ENCODE assay signal across 9 mouse cellular contexts in genomic region chr9:78005481-78005880, GRCm38 (mm10). TPM values are rescaled to one million over a fixed set of nuclear protein-coding genes. Genes with fewer than 3 reads are reported as not detected.
A peak's percentile ranks its signal among the peaks of the same experiment; 100 is the strongest.
DNase-seq lines count a peak whose midpoint lies in the region; ATAC-seq and TF ChIP-seq lines count a peak whose summit lies in the region.
"Had no signal": no experiment of that assay in that cellular context is flagged by ENCODE, and none has a peak within 500 bp of the region (broad histone marks: within the 10 kb centered on the region; RNA-seq: fewer than 3 reads in every experiment).

No protein-coding gene starts in this region.

- H3K4me1 ChIP-seq in forebrain, embryonic 14.5 days (ENCODE audit: control insufficient read depth, insufficient read depth, low read length): no peaks in the 10 kb centered on the region
- H3K4me1 ChIP-seq in forebrain, embryonic 16.5 days (replicated peaks; ENCODE audit: control insufficient read depth, insufficient read depth, low read length): no peaks in the 10 kb centered on the region
- H3K4me1 ChIP-seq in liver, postnatal 0 days (ENCODE audit: insufficient read depth): no peaks in the 10 kb centered on the region; the same call in 1 of the 2 replicates
- no peaks in the 10 kb centered on the region for H3K4me1 ChIP-seq in forebrain, embryonic 11.5 days (replicated peaks; ENCODE audit: control insufficient read depth, insufficient read depth, low read length)

- peak; percentile 18 for DNase-seq in forebrain, embryonic 14.5 days (ENCODE audit: low spot score)
- DNase-seq in A20 (ENCODE audit: low read depth, low spot score): peak; percentile 65
- peak; percentile 68 for DNase-seq in liver, postnatal 0 days
- DNase-seq in thymus, postnatal 4 days: peak; percentile 78
- DNase-seq in forebrain, embryonic 11.5 days (ENCODE audit: low spot score): no peak
- no peak for DNase-seq in left cerebral cortex, adult 11 months (ENCODE audit: low spot score)

- ATAC-seq in forebrain, embryonic 14.5 days: no peak
- no peak for ATAC-seq in forebrain, embryonic 16.5 days
- peak; percentile 36 for ATAC-seq in activated CD4-positive, CD25-positive, alpha-beta regulatory T cell, adult 4 months
- ATAC-seq in liver, postnatal 0 days: no peak
- ATAC-seq in forebrain, embryonic 11.5 days (replicated peaks; ENCODE audit: low FRiP score): no peak

- H3K4me2 ChIP-seq in forebrain, embryonic 14.5 days (ENCODE audit: low read length): no peak overlapping the region
- H3K4me2 ChIP-seq in forebrain, embryonic 16.5 days (ENCODE audit: low read length): no peak overlapping the region
- H3K4me2 ChIP-seq in liver, postnatal 0 days (ENCODE audit: low read depth, low read length): no peak overlapping the region
- no peak overlapping the region for H3K4me2 ChIP-seq in forebrain, embryonic 11.5 days (ENCODE audit: low read depth, low read length, severe bottlenecking)

- no peak for TF ChIP-seq EP300 in liver, postnatal 0 days (IDR thresholded peaks at IDR 0.05; ENCODE audit: low read depth)

- H3K27ac ChIP-seq in forebrain, embryonic 14.5 days (ENCODE audit: low read depth, low read length): no peak overlapping the region
- H3K27ac ChIP-seq in forebrain, embryonic 16.5 days (ENCODE audit: low read length): no peak overlapping the region
- no peak overlapping the region for H3K27ac ChIP-seq in liver, postnatal 0 days (ENCODE audit: low read depth)
- no peak overlapping the region for H3K27ac ChIP-seq in forebrain, embryonic 11.5 days (ENCODE audit: low read depth, low read length)

- H3K9ac ChIP-seq in forebrain, embryonic 14.5 days (ENCODE audit: low read length): no peak overlapping the region
- H3K9ac ChIP-seq in forebrain, embryonic 16.5 days (replicated peaks; ENCODE audit: low read depth, low read length): no peak overlapping the region
- no peak overlapping the region for H3K9ac ChIP-seq in liver, postnatal 0 days (replicated peaks)
- H3K9ac ChIP-seq in forebrain, embryonic 11.5 days (ENCODE audit: low read length): no peak overlapping the region

- H3K9me3 ChIP-seq in forebrain, embryonic 14.5 days (replicated peaks; ENCODE audit: control insufficient read depth, low read length): no peaks in the 10 kb centered on the region
- H3K9me3 ChIP-seq in forebrain, embryonic 16.5 days (ENCODE audit: control insufficient read depth, low read length): no peaks in the 10 kb centered on the region
- no peaks in the 10 kb centered on the region for H3K9me3 ChIP-seq in liver, postnatal 0 days (ENCODE audit: low read length)
- no peaks in the 10 kb centered on the region for H3K9me3 ChIP-seq in forebrain, embryonic 11.5 days (ENCODE audit: control insufficient read depth, low read length)

- peak; percentile 78 for TF ChIP-seq CTCF in liver, postnatal 0 days (IDR thresholded peaks at IDR 0.05; ENCODE audit: low read depth)

- H3K36me3 ChIP-seq in forebrain, embryonic 14.5 days (ENCODE audit: control insufficient read depth, insufficient read depth, low read length): no peaks in the 10 kb centered on the region
- no peaks in the 10 kb centered on the region for H3K36me3 ChIP-seq in forebrain, embryonic 16.5 days (ENCODE audit: control insufficient read depth, insufficient read depth)
- H3K36me3 ChIP-seq in liver, postnatal 0 days (replicated peaks; ENCODE audit: insufficient read depth, low read length): no peaks in the 10 kb centered on the region
- H3K36me3 ChIP-seq in forebrain, embryonic 11.5 days (ENCODE audit: control insufficient read depth, insufficient read depth, low read length): no peaks in the 10 kb centered on the region

- H3K27me3 ChIP-seq in forebrain, embryonic 14.5 days (replicated peaks; ENCODE audit: control insufficient read depth, insufficient read depth, low read length): no peaks in the 10 kb centered on the region
- H3K27me3 ChIP-seq in forebrain, embryonic 16.5 days (replicated peaks; ENCODE audit: control insufficient read depth, insufficient read depth, low read length): no peaks in the 10 kb centered on the region
- 0 out of 2 replicates have a peak, but pooled peaks cover 3% of the 10 kb centered on the region for H3K27me3 ChIP-seq in liver, postnatal 0 days (ENCODE audit: insufficient read depth, low read length)
- H3K27me3 ChIP-seq in forebrain, embryonic 11.5 days (ENCODE audit: control insufficient read depth, insufficient read depth, low read length): no peaks in the 10 kb centered on the region

- H3K4me3 ChIP-seq in forebrain, embryonic 14.5 days (ENCODE audit: low read depth, low read length): no peak overlapping the region
- H3K4me3 ChIP-seq in forebrain, embryonic 16.5 days (replicated peaks; ENCODE audit: low read length): no peak overlapping the region
- H3K4me3 ChIP-seq in liver, postnatal 0 days (ENCODE audit: low read depth, low read length): no peak overlapping the region
- H3K4me3 ChIP-seq in forebrain, embryonic 11.5 days (ENCODE audit: low read depth, low read length): no peak overlapping the region

- WGBS in forebrain, embryonic 14.5 days: 62% methylated on average over 3 of the region's 3 CpGs
- 58% methylated on average over 3 of the region's 3 CpGs for WGBS in forebrain, embryonic 16.5 days
- WGBS in liver, postnatal 0 days (ENCODE audit: insufficient replicate concordance): 39% methylated on average over 3 of the region's 3 CpGs
- WGBS in forebrain, embryonic 11.5 days: 57% methylated on average over 3 of the region's 3 CpGs

RNA-seq across cellular contexts. Expression of gene Gcm1, which starts 46.2 kb away (rescaled TPM):
- not detected in 2 replicates for polyA plus RNA-seq in forebrain, embryonic 14.5 days (2014; fragmentation: Nextera tagmentation; extraction: Ambion mirVana)
- not detected in 2 replicates for polyA plus RNA-seq in forebrain, embryonic 16.5 days (2015; fragmentation: Nextera tagmentation; extraction: Ambion mirVana)
- polyA plus RNA-seq in activated CD4-positive, CD25-positive, alpha-beta regulatory T cell, adult 4 months (2017; shearing (Covaris generic)): under 1 TPM in 1 of 2 experiments, not detected in 1; 0.21 TPM
- not detected in 2 replicates for polyA plus RNA-seq in liver, postnatal 0 days (2015; fragmentation: Nextera tagmentation; extraction: Ambion mirVana)
- not detected in 2 replicates for polyA plus RNA-seq in forebrain, embryonic 11.5 days (2014; fragmentation: Nextera tagmentation; extraction: Ambion mirVana)
- polyA plus RNA-seq: neural tube, embryonic 14.5 days had no signal

Comparison
In these comparisons a context has a peak if more than half of its experiments do, and no peak if none do; other contexts are left out.
1. DNase-seq: peak in forebrain, embryonic 14.5 days (single experiment), A20 (single experiment), liver, postnatal 0 days (single experiment) and thymus, postnatal 4 days (single experiment); none in forebrain, embryonic 11.5 days (single experiment) and left cerebral cortex, adult 11 months (single experiment).